In the genomic region with DNA sequence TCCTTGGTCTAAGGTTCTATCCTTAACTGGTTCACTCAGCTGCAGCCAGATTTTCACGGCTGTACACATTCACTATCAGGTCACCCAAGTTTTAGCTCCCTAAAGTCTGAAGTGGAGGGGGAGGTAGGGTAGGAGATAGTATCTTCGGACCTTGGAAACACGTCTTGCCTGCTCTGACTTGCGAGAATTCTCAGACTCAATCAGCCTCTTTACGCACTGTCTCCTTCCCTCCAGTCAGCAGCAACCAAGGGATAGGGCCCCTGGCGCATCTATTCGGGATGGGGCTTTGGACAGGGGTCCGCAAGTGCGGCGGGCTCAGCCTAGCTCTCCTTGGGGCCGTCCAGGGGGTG, we compare ENCODE assay signal across 8 mouse cellular contexts. TPM values are rescaled to one million over a fixed set of nuclear protein-coding genes. Genes with fewer than 3 reads are reported as not detected.
DNase-seq lines count a peak whose midpoint lies in the region; ATAC-seq and TF ChIP-seq lines count a peak whose summit lies in the region.

No protein-coding gene starts in this region.

- no peak for TF ChIP-seq CTCF in E14TG2a.4 (conservative IDR thresholded peaks at IDR 0.05; ENCODE audit: low read length)

- peak overlapping the region; percentile 81 for H3K4me3 ChIP-seq in heart, embryonic 10.5 days
- H3K4me3 ChIP-seq in E14TG2a.4 (replicated peaks; ENCODE audit: low read length) = peak overlapping the region; percentile 80
- peak overlapping the region; percentile 52 for H3K4me3 ChIP-seq in forebrain, embryonic 15.5 days
- peak overlapping the region; percentile 53 for H3K4me3 ChIP-seq in liver, embryonic 16.5 days (ENCODE audit: low read depth, low read length)

- H3K9ac ChIP-seq in forebrain, embryonic 15.5 days (replicated peaks) = peak overlapping the region; percentile 52
- peak overlapping the region; percentile 50 for H3K9ac ChIP-seq in liver, embryonic 16.5 days (ENCODE audit: low read depth, low read length)

- intact Hi-C loops in heart, postnatal 25 days (cut with DNase I) = loop anchor here (5.0 kb wide), 3 partner anchors 105 to 390 kb away; no protein-coding TSS in a partner anchor

- no peak for ATAC-seq in forebrain, embryonic 15.5 days (replicated peaks)
- ATAC-seq in liver, embryonic 16.5 days (ENCODE audit: low read depth) = no peak

- peak overlapping the region; percentile 94 for H3K27ac ChIP-seq in heart, embryonic 10.5 days
- peak overlapping the region; percentile 58 for H3K27ac ChIP-seq in forebrain, embryonic 15.5 days (replicated peaks)
- H3K27ac ChIP-seq in liver, embryonic 16.5 days (ENCODE audit: low read length) = peak overlapping the region; percentile 72

- under 1% methylated on average over 11 of the region's 11 CpGs for WGBS in heart, embryonic 10.5 days
- WGBS in forebrain, embryonic 15.5 days = under 1% methylated on average over 11 of the region's 11 CpGs
- 1% methylated on average over 11 of the region's 11 CpGs for WGBS in liver, embryonic 16.5 days (ENCODE audit: insufficient replicate concordance)

- H3K4me1 ChIP-seq in heart, embryonic 10.5 days = peaks cover 75% of the 10 kb centered on the region
- peaks cover 57% of the 10 kb centered on the region for H3K4me1 ChIP-seq in E14TG2a.4 (replicated peaks; ENCODE audit: low read depth, low read length)
- H3K4me1 ChIP-seq in forebrain, embryonic 15.5 days = peaks cover 34% of the 10 kb centered on the region
- no peaks in the 10 kb centered on the region for H3K4me1 ChIP-seq in liver, embryonic 16.5 days (ENCODE audit: control insufficient read depth, low read depth, low read length)

- peaks cover 15% of the 10 kb centered on the region for H3K36me3 ChIP-seq in heart, embryonic 10.5 days
- H3K36me3 ChIP-seq in E14TG2a.4 (ENCODE audit: insufficient read depth, low read length) = no peaks in the 10 kb centered on the region
- H3K36me3 ChIP-seq in forebrain, embryonic 15.5 days = no peaks in the 10 kb centered on the region
- H3K36me3 ChIP-seq in liver, embryonic 16.5 days (ENCODE audit: control insufficient read depth, insufficient read depth) = no peaks in the 10 kb centered on the region

- H3K4me2 ChIP-seq in forebrain, embryonic 15.5 days (replicated peaks) = peak overlapping the region; percentile 98
- H3K4me2 ChIP-seq in liver, embryonic 16.5 days (ENCODE audit: low read depth, low read length) = peak overlapping the region; percentile 55

- H3K27me3 ChIP-seq in heart, embryonic 10.5 days (ENCODE audit: insufficient read depth, poor library complexity, severe bottlenecking) = peaks cover 37% of the 10 kb centered on the region
- peaks cover 79% of the 10 kb centered on the region for H3K27me3 ChIP-seq in E14TG2a.4 (ENCODE audit: insufficient read depth, low read length)
- H3K27me3 ChIP-seq in forebrain, embryonic 15.5 days = peaks cover 61% of the 10 kb centered on the region
- peaks cover 60% of the 10 kb centered on the region for H3K27me3 ChIP-seq in liver, embryonic 16.5 days (ENCODE audit: control insufficient read depth, insufficient read depth, low read depth, low read length)

- no peak for DNase-seq in heart, embryonic 10.5 days (ENCODE audit: low spot score)
- no peak for DNase-seq in heart, postnatal 25 days (ENCODE audit: low spot score)
- no peak for DNase-seq in right cerebral cortex, postnatal 4 days
- DNase-seq in right cerebral cortex, postnatal 36 days (ENCODE audit: low spot score in 2 of 2) = no peak
- no peak for DNase-seq in right cerebral cortex, postnatal 25 days

- no peaks in the 10 kb centered on the region for H3K9me3 ChIP-seq in heart, embryonic 10.5 days
- no peaks in the 10 kb centered on the region for H3K9me3 ChIP-seq in E14TG2a.4 (ENCODE audit: low read length)
- no peaks in the 10 kb centered on the region for H3K9me3 ChIP-seq in forebrain, embryonic 15.5 days
- H3K9me3 ChIP-seq in liver, embryonic 16.5 days (replicated peaks; ENCODE audit: control insufficient read depth, low read length) = no peaks in the 10 kb centered on the region

RNA-seq across cellular contexts. Expression of a gene that starts 3.3 kb away (rescaled TPM):
- 98.2 and 147 TPM in 2 replicates for polyA plus RNA-seq in heart, embryonic 10.5 days (2016; fragmentation: Nextera tagmentation; extraction: Ambion mirVana)
- total RNA-seq in heart, postnatal 25 days (2021) = 10 to 100 TPM; 55.9 to 63.6 TPM
- polyA plus RNA-seq in forebrain, embryonic 15.5 days (2015; fragmentation: Nextera tagmentation; extraction: Ambion mirVana) = 25.5 and 26.5 TPM in 2 replicates
- polyA plus RNA-seq in liver, embryonic 16.5 days (2015; fragmentation: Nextera tagmentation; extraction: Ambion mirVana) = 24.7 and 28.9 TPM in 2 replicates
